Mouse (Mus musculus) intestine, postnatal 0 days (tissue): ENCODE data around the gene Invs. TPM values are rescaled to one million over a fixed set of nuclear protein-coding genes. Genes with fewer than 3 reads are reported as not detected.

Experiments used
- ATAC-seq: fragments of 200-750 bp; cut with Nextera tagmentation; 2 replicates; pipeline ENCODE4 v1.8.0; 2017; ENCODE audit warnings: mild to moderate bottlenecking, moderate TSS enrichment, moderate library complexity
- H3K27ac ChIP-seq: fragments of 300-500 bp; sonication (generic); 2 replicates; pipeline ENCODE4 v1.5.1; 2014; ENCODE audit warnings: mild to moderate bottlenecking, low read depth, low read length, moderate library complexity
- H3K27me3 ChIP-seq: fragments of 300-500 bp; sonication (generic); replicated peaks from 2 replicates; pipeline ENCODE4 v1.6.1; 2014; ENCODE audit warnings: low read length, mixed read lengths; ENCODE audit not compliant: control insufficient read depth, insufficient read depth
- H3K36me3 ChIP-seq: fragments of 300-500 bp; sonication (generic); 2 replicates; pipeline ENCODE4 v1.6.1; 2014; ENCODE audit warnings: mild to moderate bottlenecking, moderate library complexity; ENCODE audit not compliant: control insufficient read depth, insufficient read depth
- H3K4me1 ChIP-seq: fragments of 300-500 bp; sonication (generic); replicated peaks from 2 replicates; pipeline ENCODE4 v1.6.1; 2014; ENCODE audit warnings: antibody characterized with exemption, low read length, mixed read lengths; ENCODE audit not compliant: control insufficient read depth, insufficient read depth
- H3K4me2 ChIP-seq: fragments of 300-500 bp; sonication (generic); replicated peaks from 2 replicates; pipeline ENCODE4 v1.6.1; 2014; ENCODE audit warnings: low read depth, mild to moderate bottlenecking, moderate library complexity
- H3K4me3 ChIP-seq: fragments of 300-500 bp; sonication (generic); 2 replicates; pipeline ENCODE4 v1.5.1; 2014; ENCODE audit warnings: low read depth, low read length
- H3K9ac ChIP-seq: fragments of 300-500 bp; sonication (generic); 2 replicates; pipeline ENCODE4 v1.6.1; 2014; ENCODE audit warnings: mild to moderate bottlenecking, low read depth, low read length
- H3K9me3 ChIP-seq: fragments of 300-500 bp; sonication (generic); 2 replicates; pipeline ENCODE4 v1.6.1; 2016; ENCODE audit warnings: mixed run types; ENCODE audit not compliant: control insufficient read depth
- CTCF ChIP-seq: sonication (generic); IDR thresholded peaks from 2 replicates; pipeline ENCODE4 v1.5.1; 2016; ENCODE audit warnings: low read depth, mild to moderate bottlenecking, control low read depth, antibody characterized with exemption, moderate library complexity
- WGBS: fragments of 180-500 bp; shearing (Covaris S2); extraction: QIAGEN DNeasy Blood & Tissue Kit; methylation state at CpG from one replicate; pipeline ENCODE4 v1.1.7; 2014; 5-methylcytosine and 5-hydroxymethylcytosine counted together
- polyA plus RNA-seq: library from polyadenylated mRNA; unstranded; fragments of >200 nt; fragmentation: Nextera tagmentation; extraction: Ambion mirVana; gene quantifications from 2 replicates; pipeline ENCODE4 v1.2.1, GENCODE M21; 2015

Invs gene
- polyA plus RNA-seq, 1 experiment from 2014 or later = 1.8 TPM

- Histone ChIP-seq H3K9me3 (no peaks in the 10 kb centered on the region), H3K27me3 (no peaks in the 10 kb centered on the region), H3K27ac (no peak overlapping the region), H3K36me3 (peaks cover 48% of the 10 kb centered on the region), H3K4me2 (no peak overlapping the region), H3K9ac (no peak overlapping the region), H3K4me3 (no peak overlapping the region), H3K4me1 (no peaks in the 10 kb centered on the region)
- peak; percentile 57 for TF ChIP-seq CTCF
- no peak for ATAC-seq
- WGBS = 95% methylated on average over 2 of the region's 2 CpGs
These were observed 174.7 kb downstream of the Invs start for GRCm38 (mm10) chr4:48454106-48454773.

- Histone ChIP-seq H3K4me1 (no peaks in the 10 kb centered on the region), H3K9me3 (no peaks in the 10 kb centered on the region), H3K4me2 (no peak overlapping the region), H3K9ac (no peak overlapping the region), H3K4me3 (no peak overlapping the region), H3K27ac (no peak overlapping the region), H3K27me3 (no peaks in the 10 kb centered on the region), H3K36me3 (peaks cover 50% of the 10 kb centered on the region)
- TF ChIP-seq CTCF = no peak
- no peak for ATAC-seq
- 76% methylated on average over 6 of the region's 6 CpGs for WGBS
These were observed 178.9 kb downstream of the Invs start for GRCm38 (mm10) chr4:48458436-48458835.

GRCm38 (mm10) chr4:48461060-48461459 is 181.5 kb downstream of the Invs start:
- no peak for ATAC-seq
- WGBS = 68% methylated on average over 1 of the region's 1 CpGs

GRCm38 (mm10) chr4:48470977-48471376 is 191.4 kb downstream of the Invs start:
- H3K27me3 ChIP-seq = no peaks in the 10 kb centered on the region
- peaks cover 15% of the 10 kb centered on the region for H3K36me3 ChIP-seq
- H3K4me2 ChIP-seq = peak overlapping the region; percentile 93
- H3K27ac ChIP-seq = no peak overlapping the region
- no peak overlapping the region; the same call in 1 of the 2 replicates for H3K4me3 ChIP-seq
- no peak overlapping the region for H3K9ac ChIP-seq
- H3K4me1 ChIP-seq = no peaks in the 10 kb centered on the region
- no peaks in the 10 kb centered on the region for H3K9me3 ChIP-seq
- 53% methylated on average over 1 of the region's 1 CpGs for WGBS
- TF ChIP-seq CTCF = no peak
- no peak for ATAC-seq

More at GRCm38 (mm10) chr4:48461060-48461459, 181.5 kb downstream of the Invs start:
- no peak for TF ChIP-seq CTCF
- no peaks in the 10 kb centered on the region for H3K4me1 ChIP-seq
- no peaks in the 10 kb centered on the region for H3K27me3 ChIP-seq
- no peak overlapping the region for H3K4me3 ChIP-seq
- H3K9me3 ChIP-seq = no peaks in the 10 kb centered on the region
- H3K36me3 ChIP-seq = peaks cover 45% of the 10 kb centered on the region
- no peak overlapping the region for H3K9ac ChIP-seq
- no peak overlapping the region for H3K27ac ChIP-seq
- no peak overlapping the region for H3K4me2 ChIP-seq

GRCm38 (mm10) chr4:48472052-48472791 is 192.7 kb downstream of the Invs start:
- H3K27me3 ChIP-seq = no peaks in the 10 kb centered on the region
- H3K9ac ChIP-seq = peak overlapping the region; percentile 87
- no peaks in the 10 kb centered on the region for H3K4me1 ChIP-seq
- 5% methylated on average over 12 of the region's 12 CpGs for WGBS
- H3K4me3 ChIP-seq = peak overlapping the region; percentile 88
- H3K4me2 ChIP-seq = peak overlapping the region; percentile 93
- no peak for TF ChIP-seq CTCF
- H3K36me3 ChIP-seq = peaks cover 9% of the 10 kb centered on the region
- 0 out of 2 replicates have a peak, but pooled peaks have one; percentile 1 for ATAC-seq
- H3K9me3 ChIP-seq = no peaks in the 10 kb centered on the region
- no peak overlapping the region for H3K27ac ChIP-seq

GRCm38 (mm10) chr4:48472792-48473650 is 193.5 kb downstream of the Invs start, which contains the start of gene Tex10:
Tex10 (minus strand) TSS chr4:48473459.
- Histone ChIP-seq H3K9ac (peak within 1 kb of the TSS; percentile 87), H3K9me3 (no peaks in the 10 kb centered on the region), H3K4me3 (peak within 1 kb of the TSS; percentile 88), H3K27ac (peak within 1 kb of the TSS; percentile 79), H3K27me3 (no peaks in the 10 kb centered on the region), H3K4me1 (no peaks in the 10 kb centered on the region), H3K36me3 (peaks cover 8% of the 10 kb centered on the region), H3K4me2 (peak within 1 kb of the TSS; percentile 93)
- peak; percentile 95 for ATAC-seq
- no peak for TF ChIP-seq CTCF
- WGBS = under 1% methylated on average over 89 of the region's 89 CpGs
